In genomic region chr17:11303116-11303515, GRCm38 (mm10) we compare ENCODE assay signal across 12 mouse cellular contexts.
A peak's percentile ranks its signal among the peaks of the same experiment; 100 is the strongest.
DNase-seq lines count a peak whose midpoint lies in the region.
"Had no signal": no experiment of that assay in that cellular context is flagged by ENCODE, and none has a peak within 500 bp of the region (broad histone marks: within the 10 kb centered on the region; RNA-seq: fewer than 3 reads in every experiment).

No protein-coding gene starts in this region.

- DNase-seq in cerebellum, postnatal 10 days, result peak; percentile 52 to 54
- no peak for DNase-seq in cerebellum, adult 9-11 months
- DNase-seq in Muller cell, postnatal 12 days (ENCODE audit: inconsistent ontology term), result peak; percentile 24
- DNase-seq in frontal cortex, adult 2 months (ENCODE audit: extremely low spot score in 1 of 2, low spot score in 1 of 2), result peak; percentile 33 to 73
- DNase-seq in left cerebral cortex, postnatal 14 days (ENCODE audit: low spot score in 2 of 2), result peak; percentile 30 to 44
- DNase-seq in thymus, adult 18-20 months, result no peak
- DNase-seq in thymus, postnatal 4 days, result no peak
- no peak for DNase-seq in kidney, adult 8-10 months
- DNase-seq: heart, adult 2 months; kidney, adult 2 months; liver, embryonic 13.5 days; lung, postnatal 36 days had no signal

- intact Hi-C loops in left cerebral cortex, postnatal 14 days (cut with DNase I), result no loop called here

Comparison
In these comparisons a context has a peak if more than half of its experiments do, and no peak if none do; other contexts are left out.
1. DNase-seq: peak in cerebellum, postnatal 10 days (2 of 2), Muller cell, postnatal 12 days (single experiment), frontal cortex, adult 2 months (2 of 2) and left cerebral cortex, postnatal 14 days (2 of 2); none in cerebellum, adult 9-11 months (single experiment), thymus, adult 18-20 months (0 of 2), thymus, postnatal 4 days (single experiment) and kidney, adult 8-10 months (0 of 2).